Mouse (Mus musculus) ZHBTc4 (cell line): ENCODE data around the gene Cacna2d3.
A peak's percentile ranks its signal among the peaks of the same experiment; 100 is the strongest.

ENCODE experiments used
- DNase-seq: peaks from one replicate; pipeline ENCODE4 v3.0.0-alpha.2; 2011; ENCODE audit warnings: low read depth, low spot score

The Cacna2d3 gene

DNA sequence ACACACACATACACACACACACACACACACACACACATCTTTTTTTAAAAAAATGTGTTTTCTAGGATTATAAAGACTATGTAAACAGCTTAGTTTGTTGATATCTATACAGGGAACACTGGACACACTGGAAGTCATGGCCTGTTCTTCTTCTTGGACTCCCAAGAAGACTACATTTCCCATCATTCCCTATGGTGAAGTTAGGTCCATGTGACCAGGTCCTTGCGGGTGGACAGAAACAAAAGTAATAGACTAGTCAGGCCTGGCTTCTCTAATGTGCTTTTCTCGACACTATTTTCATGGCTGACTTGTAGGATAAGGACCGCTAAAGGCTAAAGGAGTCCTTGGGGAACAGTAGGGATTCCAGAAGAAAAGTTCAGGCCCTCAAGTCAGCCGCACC, 78.4 kb downstream of the Cacna2d3 start:
- no peak for DNase-seq

DNA sequence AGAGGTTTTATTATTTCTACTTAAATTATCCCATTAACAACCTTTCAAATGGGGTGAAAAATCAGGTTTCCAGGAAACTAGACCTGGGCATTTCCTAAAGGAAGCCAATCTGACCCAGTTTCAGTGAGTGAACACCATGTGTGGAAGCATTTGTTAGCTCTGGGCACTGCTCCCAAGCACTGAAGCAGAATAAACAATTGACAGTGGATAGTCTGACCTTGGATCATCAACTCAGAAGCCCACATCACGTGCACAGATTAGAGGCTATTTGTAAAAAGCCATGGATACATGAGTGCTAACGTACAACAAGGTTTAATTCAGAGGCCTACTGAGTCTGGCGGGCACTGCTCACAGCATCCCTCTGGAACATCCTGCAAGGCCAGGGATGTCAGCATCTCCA, 82.4 kb downstream of the Cacna2d3 start:
- DNase-seq, result no peak

DNA sequence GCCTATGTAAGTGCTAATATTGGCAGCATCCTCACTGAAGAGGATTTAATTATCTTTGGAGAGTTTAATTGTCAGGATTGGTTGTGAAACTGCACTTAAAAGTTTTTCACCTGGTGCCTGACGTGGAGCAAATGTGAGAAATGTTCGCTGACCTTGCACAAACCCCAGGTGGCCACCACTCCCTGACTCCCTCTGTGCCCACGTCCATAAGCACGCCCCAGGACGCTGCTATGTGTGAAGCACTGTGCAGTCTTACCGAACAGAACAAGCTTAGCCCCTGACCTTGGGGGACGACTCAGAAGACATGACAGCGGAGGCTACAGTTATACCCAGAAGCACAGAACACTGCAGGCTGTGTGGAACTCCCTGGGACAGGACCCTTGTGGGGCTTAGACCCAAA, 93.5 kb downstream of the Cacna2d3 start:
- DNase-seq, result peak; percentile 10

DNA sequence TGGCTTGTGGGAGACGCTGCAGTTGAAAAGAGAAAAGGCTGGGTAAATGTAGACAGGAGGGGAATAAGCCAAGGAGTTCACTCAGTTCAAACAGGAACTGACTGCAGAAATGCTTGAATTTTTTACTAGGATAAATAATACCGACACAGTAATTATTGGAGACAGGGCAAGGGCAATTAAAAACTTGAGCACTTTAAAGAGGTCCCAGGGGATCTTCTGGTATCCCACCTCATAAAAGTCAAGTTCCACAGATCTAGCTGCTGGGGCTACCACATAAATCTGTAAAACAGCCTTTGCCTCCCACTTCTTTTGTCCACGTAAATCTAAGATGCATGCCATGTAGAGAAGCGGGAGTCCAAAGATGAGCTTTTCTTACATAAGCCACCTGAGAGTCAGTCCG, 109.2 kb downstream of the Cacna2d3 start:
- no peak for DNase-seq

DNA sequence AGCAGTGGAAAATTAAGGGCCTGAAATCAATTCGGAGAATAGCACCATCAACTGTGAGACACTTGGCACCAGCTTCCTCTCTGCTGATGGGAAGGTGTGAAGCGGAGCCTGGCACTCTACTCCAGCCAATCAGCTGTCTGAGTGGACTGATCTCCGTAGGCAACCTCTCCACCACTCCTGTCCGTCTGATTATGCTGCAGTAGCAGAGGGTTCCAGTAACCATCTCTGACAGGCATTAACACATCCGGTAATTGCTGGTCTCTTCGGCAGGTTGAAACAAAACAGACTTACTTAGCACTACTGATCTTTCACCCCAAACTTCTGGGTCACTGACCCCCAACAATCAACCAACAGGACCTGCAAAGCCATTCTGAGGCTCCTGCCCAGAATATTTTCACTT, 112.9 kb downstream of the Cacna2d3 start:
- DNase-seq, result no peak

DNA sequence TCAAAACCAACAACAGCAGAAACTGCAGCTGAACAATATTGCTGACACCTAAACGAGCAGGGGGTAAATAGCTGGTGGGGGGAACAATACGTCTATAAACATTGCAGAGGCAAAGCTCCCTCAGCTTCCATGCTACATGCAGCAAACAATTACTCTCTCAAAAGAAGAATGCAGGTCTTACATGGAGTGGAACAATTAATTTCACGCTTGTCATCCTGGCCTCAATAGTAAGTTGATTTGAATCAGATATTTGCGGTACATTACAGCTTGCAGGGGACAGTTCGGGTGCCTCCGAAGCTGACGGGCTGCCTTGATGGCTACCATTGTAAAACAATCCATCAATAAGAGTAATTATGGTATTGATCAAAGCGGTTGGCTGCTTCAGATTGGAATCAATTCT, 122.2 kb downstream of the Cacna2d3 start:
- DNase-seq, result no peak

DNA sequence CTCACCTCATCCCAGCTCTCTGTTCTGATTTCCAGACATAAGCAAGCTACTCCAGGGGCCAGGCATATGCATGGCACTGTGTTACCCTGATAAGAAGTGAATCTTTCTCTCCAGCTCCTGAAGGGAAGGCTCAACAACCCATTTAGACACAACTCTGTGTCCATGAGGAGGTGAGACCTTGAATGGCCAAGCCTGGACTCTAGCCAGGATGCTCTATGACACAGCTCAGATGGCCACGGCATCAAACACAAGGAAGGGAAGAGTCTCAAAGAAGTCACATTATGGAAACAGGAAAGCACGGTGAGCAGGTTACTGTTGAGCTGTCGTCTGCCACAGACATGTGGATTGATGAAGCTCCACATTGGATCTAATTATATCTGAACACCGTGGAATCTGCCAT, 128.8 kb downstream of the Cacna2d3 start:
- no peak for DNase-seq

DNA sequence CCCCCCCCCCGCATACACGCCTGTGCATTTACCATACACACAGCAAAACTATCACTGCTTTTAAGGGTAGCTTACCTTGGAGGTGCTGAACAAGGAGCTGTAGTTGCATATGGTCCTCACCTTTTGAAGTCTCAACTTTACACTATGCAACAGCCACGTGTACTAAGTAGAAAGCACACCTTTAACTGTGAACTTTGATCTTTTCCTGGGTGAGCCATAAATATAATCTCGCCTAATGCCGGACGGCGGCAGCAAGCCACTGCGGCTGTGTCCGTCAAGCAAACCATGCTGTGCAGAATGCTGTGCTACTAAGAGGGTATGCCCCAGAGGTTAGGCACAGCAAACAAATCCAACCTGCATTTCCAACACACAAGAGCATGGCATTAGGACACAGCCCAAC, 132.0 kb downstream of the Cacna2d3 start:
- no peak for DNase-seq

DNA sequence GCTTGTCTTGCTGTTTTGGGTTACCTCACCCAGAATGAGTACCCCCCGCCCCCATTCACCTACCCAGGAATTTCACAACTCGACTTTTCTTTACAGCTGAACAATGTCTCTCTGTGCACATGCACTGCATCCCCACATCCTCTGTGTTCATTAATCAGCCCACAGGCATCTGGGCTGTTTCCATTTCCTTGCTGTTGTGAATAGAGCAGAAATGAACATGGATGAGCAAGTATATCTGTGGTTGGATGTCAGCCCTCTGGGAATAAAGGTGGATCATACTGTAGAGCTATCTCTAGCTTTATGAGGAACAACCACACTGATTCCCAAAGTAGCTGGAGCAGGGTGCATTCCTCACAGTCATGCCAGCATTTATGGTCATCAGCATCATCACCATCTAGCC, 139.7 kb downstream of the Cacna2d3 start:
- DNase-seq, result no peak

DNA sequence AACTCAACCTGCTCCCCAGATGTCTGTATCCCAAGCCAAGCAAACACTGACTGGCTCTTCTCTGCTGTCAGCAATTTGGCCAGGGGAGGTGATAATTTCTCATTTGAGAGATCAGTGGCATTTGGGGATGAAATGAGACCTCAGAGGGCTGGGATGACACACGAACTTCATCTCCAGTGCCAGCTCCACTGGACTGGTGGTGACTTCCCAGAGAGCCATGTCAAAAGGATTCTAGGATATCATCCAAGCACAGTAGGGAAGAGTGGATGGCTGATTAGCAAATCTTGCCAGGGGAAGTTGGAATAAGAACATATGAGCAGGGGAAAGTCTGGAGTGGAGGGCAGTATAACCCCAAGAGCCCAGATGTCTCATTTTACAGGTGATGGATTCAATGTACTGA, 143.9 kb downstream of the Cacna2d3 start:
- no peak for DNase-seq

DNA sequence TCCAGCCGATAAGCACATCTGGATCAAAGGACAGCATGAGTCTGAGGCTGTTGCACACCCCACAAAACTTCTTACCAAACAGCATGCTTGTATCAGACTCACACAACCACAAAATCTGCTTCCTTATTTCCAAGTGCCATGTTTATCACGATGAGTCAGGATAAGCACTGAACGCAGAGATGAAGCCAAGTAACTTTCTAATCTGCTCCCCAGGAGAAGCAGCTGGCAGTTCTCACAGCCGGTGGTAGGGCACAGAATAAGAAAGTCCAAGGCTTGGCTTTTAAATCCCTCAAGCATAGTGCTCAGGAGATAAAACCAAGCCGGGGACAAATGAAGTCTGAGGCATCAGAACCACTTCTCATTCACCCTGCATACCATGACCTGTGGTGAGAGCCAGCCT, 146.1 kb downstream of the Cacna2d3 start:
- no peak for DNase-seq

DNA sequence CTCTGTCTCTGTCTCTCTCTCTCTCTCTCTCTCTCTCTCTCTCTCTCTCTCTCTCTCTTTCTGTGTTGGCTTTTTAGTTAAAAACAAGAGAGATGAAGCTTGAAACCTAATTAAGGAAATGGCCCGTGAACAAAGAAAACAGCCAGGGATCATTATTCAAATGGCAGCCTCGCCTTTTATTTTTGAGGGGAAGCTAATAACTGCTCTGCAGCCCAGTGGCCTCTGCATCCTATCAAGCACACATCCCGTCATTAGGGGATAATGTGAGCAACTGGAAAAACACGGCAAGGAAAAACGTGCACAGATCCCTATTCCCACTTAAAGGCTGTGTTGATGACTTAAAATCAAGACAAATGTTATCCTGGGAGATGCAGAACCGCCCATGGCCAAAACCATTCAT, 159.0 kb downstream of the Cacna2d3 start:
- no peak for DNase-seq

DNA sequence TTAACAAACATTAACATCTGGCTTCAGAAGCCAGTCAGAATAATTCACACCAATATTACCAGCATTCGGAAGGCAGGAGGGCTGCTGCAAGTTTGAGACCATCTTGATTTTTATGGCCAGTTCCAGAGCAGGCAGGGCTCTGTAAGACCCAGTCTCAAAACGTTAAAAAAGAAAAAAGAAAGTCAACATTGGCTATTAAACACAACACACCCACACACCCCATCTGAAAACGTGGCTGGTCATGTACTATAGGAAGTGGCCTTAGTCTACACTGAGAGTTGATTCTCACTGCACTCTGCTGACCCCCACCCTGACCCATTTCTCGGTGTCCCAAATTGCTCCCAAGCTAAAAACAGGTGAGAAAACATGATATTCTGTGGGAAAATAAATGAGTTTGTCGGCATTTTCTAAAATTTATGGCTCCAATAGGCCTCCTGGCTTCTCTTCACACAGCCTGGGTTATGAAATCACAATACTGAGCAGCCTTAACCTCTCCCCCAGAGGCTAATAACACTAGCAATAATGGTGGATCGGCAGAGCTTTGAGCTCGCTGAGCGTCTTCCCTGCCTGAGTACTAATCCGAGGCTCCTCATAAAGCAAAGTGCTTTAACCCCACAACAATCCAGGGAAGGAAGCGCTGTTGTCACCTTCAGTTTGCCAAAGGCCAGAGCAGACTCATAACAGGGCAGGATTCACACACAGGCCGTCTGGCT, 160.4 kb downstream of the Cacna2d3 start:
- no peak for DNase-seq

DNA sequence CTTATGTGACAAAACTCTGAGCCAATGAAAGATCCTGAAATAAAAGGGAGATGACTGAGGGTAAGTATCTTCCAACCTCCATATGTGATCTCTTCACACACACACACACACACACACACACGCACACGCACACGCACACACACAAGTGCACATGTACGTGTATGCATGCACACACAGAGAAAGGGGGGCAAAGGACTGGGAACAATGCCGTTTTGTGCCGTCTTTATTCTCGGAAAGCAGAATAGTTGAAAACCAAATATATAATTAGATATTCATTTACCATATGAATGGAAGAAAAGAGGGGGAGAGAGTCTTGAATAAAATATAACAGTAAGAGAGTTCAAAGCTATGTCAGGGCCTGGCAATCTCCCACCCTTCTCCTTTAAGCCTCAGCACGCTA, 163.2 kb downstream of the Cacna2d3 start:
- DNase-seq, result no peak

DNA sequence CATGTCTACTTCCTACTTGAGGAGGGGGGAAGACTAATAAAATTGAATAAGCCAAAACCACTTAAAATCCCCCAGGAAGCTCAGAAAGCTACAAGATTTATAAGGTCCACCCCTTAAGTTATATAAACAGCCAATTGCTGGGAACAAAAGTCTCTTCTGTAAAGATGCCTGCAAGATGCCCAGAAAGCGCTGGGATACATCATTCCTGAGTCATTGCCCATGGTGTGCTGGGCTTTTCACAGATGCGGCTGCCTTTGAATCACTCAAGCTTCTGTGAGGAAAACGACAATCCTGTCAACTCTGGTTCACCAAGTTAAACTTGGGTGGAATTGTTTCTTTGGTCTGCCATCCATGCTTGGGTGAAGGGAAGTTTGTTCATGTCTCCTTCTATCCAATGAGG, 165.5 kb downstream of the Cacna2d3 start:
- DNase-seq, result no peak

DNA sequence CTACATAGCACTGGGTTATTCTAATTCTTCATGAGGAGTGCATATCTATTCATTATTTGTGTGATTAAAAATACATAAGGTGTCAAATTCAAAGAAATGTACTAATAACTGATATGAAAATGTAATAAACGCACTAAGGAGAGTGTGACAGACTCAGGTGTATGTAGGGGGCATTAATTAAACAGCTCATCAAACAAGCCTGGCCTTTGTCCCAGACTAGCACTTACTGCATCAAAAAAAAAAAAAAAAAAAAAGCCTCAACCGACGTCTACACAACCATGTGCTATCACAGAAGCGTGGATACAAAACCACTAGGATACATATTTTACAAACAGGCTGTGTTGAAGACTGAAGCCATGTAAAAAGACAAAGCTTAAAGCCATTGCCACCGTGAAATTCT, 169.2 kb downstream of the Cacna2d3 start:
- no peak for DNase-seq

DNA sequence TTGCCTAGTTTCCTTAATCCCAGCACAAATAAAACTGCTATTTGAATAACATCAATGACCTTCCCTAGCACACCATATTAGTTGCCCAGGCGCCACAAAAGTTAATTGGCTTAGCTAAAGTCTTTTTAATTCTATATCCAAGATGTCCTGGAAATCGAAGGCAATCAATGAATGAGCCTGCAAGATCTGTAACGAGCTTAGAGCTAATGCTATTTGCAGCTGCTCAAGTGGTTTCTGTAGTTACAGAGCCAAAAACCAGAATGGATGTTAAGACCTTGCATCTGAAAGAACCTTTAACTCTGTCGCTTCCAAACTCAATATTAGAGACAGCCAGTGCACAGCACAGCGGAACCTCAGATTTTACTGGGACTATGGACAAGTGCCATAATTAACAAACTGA, 173.0 kb downstream of the Cacna2d3 start:
- DNase-seq, result no peak

DNA sequence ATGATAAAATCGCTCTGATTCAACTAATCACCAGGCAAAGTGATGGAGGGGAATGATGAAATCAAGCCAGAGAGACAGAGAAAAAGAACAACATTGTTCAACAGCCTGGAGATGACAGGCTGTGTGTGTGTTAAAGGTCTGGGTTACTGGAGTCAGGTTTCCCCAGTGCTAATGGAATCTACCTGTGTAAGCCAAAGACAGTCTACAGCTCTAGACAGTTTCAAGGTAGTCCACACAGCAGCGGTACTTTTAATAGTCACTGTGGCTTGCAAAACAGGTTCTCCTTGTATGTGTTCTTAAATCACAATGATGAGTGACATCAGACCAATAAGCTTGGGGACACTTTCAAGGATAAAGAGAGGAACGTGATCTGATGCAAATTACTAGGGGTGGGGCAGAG, 191.1 kb downstream of the Cacna2d3 start:
- DNase-seq, result no peak

DNA sequence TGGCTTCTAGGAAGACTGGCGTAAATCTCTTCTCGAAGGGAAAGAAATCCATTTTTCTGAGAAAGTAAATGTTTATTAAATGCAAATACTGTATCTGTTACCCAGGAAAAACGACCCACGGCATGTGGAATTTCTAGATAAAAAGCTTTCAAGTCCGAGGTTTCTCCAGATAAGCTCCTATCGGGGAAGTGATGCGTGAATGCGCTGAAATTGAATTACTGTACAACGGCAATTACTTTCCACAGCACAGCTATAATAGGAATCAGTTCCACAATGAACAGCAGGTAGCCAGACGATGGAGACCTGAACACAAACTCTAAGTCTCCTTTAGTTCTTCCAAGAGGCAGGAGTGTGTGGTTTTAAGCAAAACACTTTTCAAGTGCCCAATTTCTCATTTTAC, 193.0 kb downstream of the Cacna2d3 start:
- no peak for DNase-seq

DNA sequence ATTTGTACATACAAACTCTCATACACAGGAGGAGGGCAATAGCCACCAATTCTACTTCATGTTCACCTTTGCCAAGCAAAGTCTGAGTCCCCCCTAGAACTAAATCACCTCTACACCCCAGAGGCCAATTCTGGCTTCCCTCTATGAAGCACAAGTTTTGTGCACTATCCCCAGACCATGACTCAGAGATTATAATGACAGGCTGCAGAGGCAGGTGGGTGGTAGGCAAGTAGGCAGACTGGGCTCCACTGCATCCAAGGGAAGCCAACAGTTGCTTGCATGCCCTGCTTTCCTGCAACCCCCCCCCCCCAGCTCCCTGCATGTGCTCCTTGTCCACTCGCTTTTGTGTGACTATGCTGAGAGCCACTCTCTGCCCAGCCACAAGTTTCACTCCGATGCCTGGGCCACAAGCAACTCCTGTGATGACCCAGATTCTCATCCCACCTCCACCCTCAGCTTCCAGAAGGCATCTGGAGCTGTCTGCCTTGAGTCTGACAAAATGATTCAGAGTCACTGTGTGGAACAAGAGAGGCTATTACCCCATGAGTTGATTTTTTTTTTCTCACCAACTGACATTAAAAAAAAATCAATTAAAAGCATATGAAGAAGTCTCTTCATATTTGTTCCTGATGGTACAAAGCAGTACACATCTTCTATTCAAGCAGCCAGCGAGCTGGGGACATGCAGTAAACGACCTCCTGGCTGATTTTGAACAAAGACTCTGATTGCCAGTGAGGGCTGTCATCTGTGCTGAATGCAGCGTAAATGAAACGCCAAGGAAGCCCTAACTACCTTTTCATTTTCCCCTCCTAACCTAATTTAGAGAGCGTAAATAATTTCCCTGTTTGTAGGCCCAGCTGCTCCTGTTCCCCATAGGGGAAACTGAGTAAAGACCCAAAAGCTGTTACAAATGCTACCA, 201.7 kb downstream of the Cacna2d3 start:
- no peak for DNase-seq

DNA sequence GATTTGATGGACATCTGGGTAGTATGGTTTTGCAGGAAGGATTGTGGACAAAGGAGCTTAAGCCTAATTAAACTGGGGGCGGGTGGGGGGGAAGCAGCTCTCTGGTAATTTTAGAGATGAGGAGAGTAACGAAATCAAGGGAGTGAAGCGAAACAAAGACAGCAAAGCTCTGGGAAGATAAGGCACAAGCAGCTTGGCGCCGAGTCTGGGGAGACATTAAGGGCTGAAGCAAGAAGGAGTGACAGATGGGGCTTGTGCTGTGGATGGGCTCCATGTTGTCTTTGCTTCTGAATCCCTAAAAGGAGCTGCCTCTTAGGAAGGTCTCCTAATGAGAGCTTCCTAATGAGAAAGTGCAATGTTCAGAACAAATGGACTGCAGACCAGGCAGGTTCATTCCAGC, 219.0 kb downstream of the Cacna2d3 start:
- no peak for DNase-seq

DNA sequence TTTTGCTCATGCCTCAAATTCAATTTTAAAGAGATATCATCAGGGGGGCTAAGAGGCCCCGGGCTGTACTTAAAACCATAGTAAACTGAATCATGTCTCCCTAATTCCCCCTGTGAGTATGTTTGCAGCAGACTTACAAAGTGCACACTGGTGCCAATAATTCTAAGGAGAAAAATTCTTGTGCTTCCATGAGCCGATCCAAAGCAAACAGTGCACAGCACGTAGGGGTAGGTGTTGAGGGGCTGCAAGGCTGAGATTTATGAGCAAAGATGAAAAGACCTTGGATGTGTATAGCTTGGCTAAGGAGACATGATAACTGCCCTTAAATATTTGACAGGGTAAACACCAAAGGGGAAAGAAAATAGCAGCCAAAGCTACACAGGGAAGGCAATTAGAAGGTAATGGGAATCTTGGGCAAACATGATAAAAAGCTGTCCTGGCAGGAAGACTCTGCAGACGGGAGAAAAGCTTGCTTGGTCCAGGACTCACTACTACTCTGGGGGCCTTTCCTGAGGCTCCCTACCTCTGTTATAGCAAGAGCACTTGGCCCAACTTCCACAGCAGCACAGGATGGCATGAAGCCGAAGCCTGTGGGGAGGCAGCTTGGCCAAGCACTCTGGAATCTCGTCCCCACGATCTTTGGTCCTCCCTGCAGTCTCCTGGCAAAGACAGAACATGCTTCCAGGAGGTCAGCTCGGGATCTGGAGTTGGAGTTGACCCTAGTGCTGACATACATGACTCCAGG, 222.9 kb downstream of the Cacna2d3 start:
- no peak for DNase-seq
